Mouse (Mus musculus) E14TG2a.4 (cell line): ENCODE data around the gene Tfrc.

Experiments used
- CTCF ChIP-seq: conservative IDR thresholded peaks from 2 replicates; pipeline ENCODE4 v1.5.1; 2014; ENCODE audit warnings: low read length
- POU5F1 ChIP-seq: IDR thresholded peaks from 2 replicates; pipeline ENCODE4 v1.6.1; 2014; ENCODE audit warnings: low read length, borderline replicate concordance

DNA sequence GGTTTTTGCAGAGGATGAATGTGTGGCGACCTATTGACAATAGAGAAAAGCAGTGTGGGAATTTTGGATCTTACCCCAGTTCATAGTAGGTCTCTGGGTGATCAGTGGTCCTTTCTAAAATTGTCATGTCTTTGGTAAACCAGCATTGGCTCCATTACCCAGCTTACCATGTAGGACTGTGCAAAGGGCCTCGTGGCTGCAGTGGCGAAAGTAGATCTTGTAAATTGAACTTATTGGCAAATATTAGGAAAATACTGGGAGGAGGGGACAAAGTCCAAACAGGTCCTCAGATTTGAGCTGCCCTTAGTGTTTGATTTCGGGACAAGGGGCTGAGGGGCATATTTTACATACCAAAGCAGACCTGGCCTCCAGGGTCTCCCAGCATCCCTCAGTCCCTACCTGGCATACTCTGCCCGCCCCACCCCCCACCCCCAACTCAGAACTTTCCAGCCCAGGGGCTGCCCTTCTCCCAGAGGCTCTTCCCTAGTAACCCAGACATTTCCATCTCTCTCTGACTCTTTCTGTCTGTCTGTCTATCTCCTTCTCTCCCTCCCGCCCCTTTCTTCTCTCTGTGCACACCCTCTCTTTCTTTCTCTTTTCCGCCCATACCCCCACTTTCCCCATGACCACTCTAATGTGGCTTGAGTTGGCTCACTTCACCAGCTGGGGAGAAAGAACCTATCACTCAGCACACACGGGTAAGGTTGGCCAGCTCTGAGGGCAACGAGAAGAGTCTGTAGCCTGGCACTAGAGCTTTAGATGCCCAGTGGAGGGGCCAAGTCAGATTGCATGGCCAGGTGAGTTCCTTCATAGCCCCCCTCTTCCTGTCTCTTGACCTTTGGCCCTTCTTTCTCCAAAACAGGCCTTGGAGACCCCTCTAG lies 58.2 kb downstream of the Tfrc start:
- no peak for TF ChIP-seq CTCF
- TF ChIP-seq POU5F1: no peak
